Mouse (Mus musculus) embryonic fibroblast, embryonic 13.5 days (primary cell): ENCODE data around the gene Samd13. TPM values are rescaled to one million over a fixed set of nuclear protein-coding genes. Genes with fewer than 3 reads are reported as not detected.

Experiments used
- H3K27ac ChIP-seq: 2 replicates; pipeline ENCODE4 v1.5.1; 2012; ENCODE audit warnings: low read length, control low read depth, inconsistent platforms; ENCODE audit not compliant: insufficient read depth
- H3K4me1 ChIP-seq: 2 replicates; pipeline ENCODE4 v1.6.1; 2011; ENCODE audit warnings: low read length; ENCODE audit not compliant: control insufficient read depth, insufficient read depth
- H3K4me3 ChIP-seq: 2 replicates; pipeline ENCODE4 v1.5.1; 2011; ENCODE audit warnings: mild to moderate bottlenecking, control low read depth, low read length; ENCODE audit not compliant: insufficient read depth
- CTCF ChIP-seq: IDR thresholded peaks from 2 replicates; pipeline ENCODE4 v1.5.1; 2011; ENCODE audit warnings: mild to moderate bottlenecking, control low read depth, low read length, moderate library complexity, borderline replicate concordance; ENCODE audit not compliant: insufficient read depth
- POLR2A ChIP-seq: IDR thresholded peaks from 2 replicates; pipeline ENCODE4 v1.6.1; 2011; ENCODE audit warnings: low read depth, mild to moderate bottlenecking, control low read depth, low read length, moderate library complexity
- polyA plus RNA-seq: library from polyadenylated mRNA; stranded (reverse); fragments of >200 nt; gene quantifications from 2 replicates; pipeline ENCODE4 v1.2.4, GENCODE M21; 2011; ENCODE audit warnings: low read depth; ENCODE audit not compliant: missing spikeins, insufficient read length

The Samd13 gene
- polyA plus RNA-seq, 1 experiment = 0.53 TPM

GRCm38 (mm10) chr3:146704099-146704498 is 18.7 kb upstream of the Samd13 start:
- TF ChIP-seq CTCF = no peak
- Histone ChIP-seq H3K27ac (no peak overlapping the region), H3K4me1 (peaks cover 2% of the 10 kb centered on the region; the same call in 1 of the 2 replicates), H3K4me3 (no peak overlapping the region)

GRCm38 (mm10) chr3:146700051-146700450 is 14.7 kb upstream of the Samd13 start:
- Histone ChIP-seq H3K27ac (no peak overlapping the region), H3K4me1 (no peaks in the 10 kb centered on the region), H3K4me3 (no peak overlapping the region)
- TF ChIP-seq POLR2A (no peak), CTCF (no peak)

- H3K4me3 ChIP-seq = no peak overlapping the region
- TF ChIP-seq POLR2A (no peak), CTCF (no peak)
Measured at GRCm38 (mm10) chr3:146698982-146699381, 13.6 kb upstream of the Samd13 start.

GRCm38 (mm10) chr3:146692547-146692946 is 7.2 kb upstream of the Samd13 start:
- H3K27ac ChIP-seq = no peak overlapping the region
- TF ChIP-seq CTCF (no peak), POLR2A (no peak)

More at GRCm38 (mm10) chr3:146698982-146699381, 13.6 kb upstream of the Samd13 start:
- H3K27ac ChIP-seq = no peak overlapping the region
- no peaks in the 10 kb centered on the region for H3K4me1 ChIP-seq

GRCm38 (mm10) chr3:146687121-146687725 is 1.8 kb upstream of the Samd13 start:
- no peak for TF ChIP-seq POLR2A
- TF ChIP-seq CTCF = no peak
- no peak overlapping the region for H3K4me3 ChIP-seq
- H3K27ac ChIP-seq = no peak overlapping the region
- peaks cover 3% of the 10 kb centered on the region; the same call in 1 of the 2 replicates for H3K4me1 ChIP-seq

More at GRCm38 (mm10) chr3:146692547-146692946, 7.2 kb upstream of the Samd13 start:
- Histone ChIP-seq H3K4me1 (no peaks in the 10 kb centered on the region), H3K4me3 (no peak overlapping the region)

- Histone ChIP-seq H3K4me3 (no peak overlapping the region), H3K4me1 (peaks cover 5% of the 10 kb centered on the region; the same call in 1 of the 2 replicates), H3K27ac (no peak overlapping the region)
- TF ChIP-seq POLR2A = no peak
Measured at GRCm38 (mm10) chr3:146686428-146686827, 1.0 kb upstream of the Samd13 start.

GRCm38 (mm10) chr3:146683095-146683494 is 2.3 kb downstream of the Samd13 start:
- H3K4me3 ChIP-seq = no peak overlapping the region
- no peak overlapping the region for H3K27ac ChIP-seq
- TF ChIP-seq CTCF = no peak
- TF ChIP-seq POLR2A = no peak
- H3K4me1 ChIP-seq = peaks cover 5% of the 10 kb centered on the region; the same call in 1 of the 2 replicates

GRCm38 (mm10) chr3:146682140-146682651 is 3.2 kb downstream of the Samd13 start:
- Histone ChIP-seq H3K27ac (peak overlapping the region; percentile 9), H3K4me3 (no peak overlapping the region), H3K4me1 (peaks cover 5% of the 10 kb centered on the region; the same call in 1 of the 2 replicates)
- TF ChIP-seq CTCF (no peak), POLR2A (no peak)

GRCm38 (mm10) chr3:146681696-146682095 is 3.7 kb downstream of the Samd13 start:
- Histone ChIP-seq H3K4me1 (peaks cover 5% of the 10 kb centered on the region; the same call in 1 of the 2 replicates), H3K27ac (no peak overlapping the region; the same call in 1 of the 2 replicates), H3K4me3 (no peak overlapping the region)
- TF ChIP-seq CTCF = no peak
- TF ChIP-seq POLR2A = no peak

- peaks cover 5% of the 10 kb centered on the region; the same call in 1 of the 2 replicates for H3K4me1 ChIP-seq
- H3K27ac ChIP-seq = no peak overlapping the region
- no peak overlapping the region for H3K4me3 ChIP-seq
- TF ChIP-seq CTCF (no peak), POLR2A (no peak)
Measured at GRCm38 (mm10) chr3:146680625-146681024, 4.8 kb downstream of the Samd13 start.
